Mouse (Mus musculus): ENCODE data around the gene Rara. TPM values are rescaled to one million over a fixed set of nuclear protein-coding genes. Genes with fewer than 3 reads are reported as not detected.
"Not testable (repeated sequence)": the region's sequence is repeated elsewhere in the genome, so short reads cannot be mapped to it uniquely, and the experiment has no call there.

Rara gene
- polyA plus RNA-seq, 1 experiment = 37.0 TPM

DNA sequence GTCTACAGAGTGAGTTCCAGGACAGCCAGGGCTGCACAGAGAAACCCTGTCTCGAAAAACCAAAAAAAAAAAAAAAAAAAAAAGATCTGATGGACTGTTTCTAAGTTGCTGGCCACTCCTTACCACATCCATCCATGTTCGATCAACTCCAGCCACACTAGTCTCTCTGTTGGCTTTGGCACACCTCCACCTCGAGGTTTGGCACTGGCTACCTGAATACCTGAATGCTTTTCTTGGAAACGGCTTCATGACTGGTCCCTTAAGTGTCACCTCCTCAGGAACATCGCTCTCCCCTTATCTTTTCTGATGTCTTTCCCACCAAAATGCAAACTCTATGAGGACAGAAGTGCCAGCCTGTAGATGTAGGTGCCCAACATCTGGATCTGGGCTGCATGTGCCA is 51.7 kb downstream of the Rara start:
- Histone ChIP-seq H3K4me3 (ENCODE audit: extremely low read depth, insufficient read depth, insufficient read length) (no peak overlapping the region), H3K27ac (ENCODE audit: insufficient read depth, low read length) (no peak overlapping the region), H3K36me3 (ENCODE audit: control insufficient read depth, insufficient read depth, low read length) (peaks cover under 1% of the 10 kb centered on the region), H3K4me1 (ENCODE audit: control insufficient read depth, insufficient read depth, insufficient read length) (no peaks in the 10 kb centered on the region; the same call in 1 of the 2 replicates), H3K27me3 (ENCODE audit: control insufficient read depth, insufficient read depth, low read length) (peaks cover 2% of the 10 kb centered on the region; the same call in 1 of the 2 replicates)
- TF ChIP-seq POLR2A (IDR thresholded peaks at IDR 0.05; ENCODE audit: low read depth, low read length) = no peak
- TF ChIP-seq CTCF (IDR thresholded peaks at IDR 0.05; ENCODE audit: extremely low read depth, insufficient read depth, insufficient read length, insufficient replicate concordance) = no peak
- no peak for DNase-seq (ENCODE audit: low read depth in 1 of 2, low spot score in 2 of 2)
- 72% methylated on average over 5 of the region's 5 CpGs for WGBS

DNA sequence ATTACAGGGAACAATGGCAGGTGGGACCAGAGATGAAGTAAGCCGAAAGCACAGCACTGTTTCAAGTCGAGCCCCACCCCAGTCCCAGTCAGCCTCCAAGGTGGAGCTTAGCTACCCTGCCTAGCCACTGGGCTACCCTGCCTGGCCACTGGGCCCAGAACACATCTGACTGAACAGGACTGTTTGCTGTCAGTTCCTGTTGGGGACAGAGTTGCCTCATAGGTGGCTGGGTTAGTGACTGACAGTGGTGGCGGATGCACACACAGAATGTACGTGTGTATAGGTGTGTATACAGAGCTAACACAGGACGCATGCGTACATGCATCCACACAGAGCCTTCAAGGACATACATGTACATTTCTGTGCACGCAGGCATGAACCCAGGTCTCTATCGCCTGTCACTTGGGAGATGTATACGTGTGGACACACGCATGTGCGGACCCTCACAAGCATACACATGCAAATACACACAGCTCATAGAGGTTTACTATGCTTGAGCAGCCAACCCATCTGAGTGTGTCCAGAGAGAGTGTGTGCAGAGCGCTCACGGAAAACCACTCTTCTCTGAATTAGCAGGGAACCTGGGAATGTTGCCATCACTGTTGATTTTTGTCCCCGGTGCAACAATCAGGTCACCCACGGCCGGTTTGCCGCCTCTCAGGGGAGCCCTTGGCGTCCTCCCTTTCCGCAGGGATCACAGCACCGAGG is 53.8 kb downstream of the Rara start:
- no peak for DNase-seq (ENCODE audit: low read depth in 1 of 2, low spot score in 2 of 2)
- H3K36me3 ChIP-seq (ENCODE audit: control insufficient read depth, insufficient read depth, low read length) = no peaks in the 10 kb centered on the region
- TF ChIP-seq POLR2A (IDR thresholded peaks at IDR 0.05; ENCODE audit: low read depth, low read length) (no peak), CTCF (IDR thresholded peaks at IDR 0.05; ENCODE audit: extremely low read depth, insufficient read depth, insufficient read length, insufficient replicate concordance) (no peak)
- peaks cover 2% of the 10 kb centered on the region; the same call in 1 of the 2 replicates for H3K27me3 ChIP-seq (ENCODE audit: control insufficient read depth, insufficient read depth, low read length)
- peak overlapping the region; percentile 54; the same call in 1 of the 2 replicates for H3K4me3 ChIP-seq (ENCODE audit: extremely low read depth, insufficient read depth, insufficient read length)
- no peak overlapping the region for H3K27ac ChIP-seq (ENCODE audit: insufficient read depth, low read length)
- WGBS = 48% methylated on average over 20 of the region's 20 CpGs
- no peaks in the 10 kb centered on the region; the same call in 1 of the 2 replicates for H3K4me1 ChIP-seq (ENCODE audit: control insufficient read depth, insufficient read depth, insufficient read length)

DNA sequence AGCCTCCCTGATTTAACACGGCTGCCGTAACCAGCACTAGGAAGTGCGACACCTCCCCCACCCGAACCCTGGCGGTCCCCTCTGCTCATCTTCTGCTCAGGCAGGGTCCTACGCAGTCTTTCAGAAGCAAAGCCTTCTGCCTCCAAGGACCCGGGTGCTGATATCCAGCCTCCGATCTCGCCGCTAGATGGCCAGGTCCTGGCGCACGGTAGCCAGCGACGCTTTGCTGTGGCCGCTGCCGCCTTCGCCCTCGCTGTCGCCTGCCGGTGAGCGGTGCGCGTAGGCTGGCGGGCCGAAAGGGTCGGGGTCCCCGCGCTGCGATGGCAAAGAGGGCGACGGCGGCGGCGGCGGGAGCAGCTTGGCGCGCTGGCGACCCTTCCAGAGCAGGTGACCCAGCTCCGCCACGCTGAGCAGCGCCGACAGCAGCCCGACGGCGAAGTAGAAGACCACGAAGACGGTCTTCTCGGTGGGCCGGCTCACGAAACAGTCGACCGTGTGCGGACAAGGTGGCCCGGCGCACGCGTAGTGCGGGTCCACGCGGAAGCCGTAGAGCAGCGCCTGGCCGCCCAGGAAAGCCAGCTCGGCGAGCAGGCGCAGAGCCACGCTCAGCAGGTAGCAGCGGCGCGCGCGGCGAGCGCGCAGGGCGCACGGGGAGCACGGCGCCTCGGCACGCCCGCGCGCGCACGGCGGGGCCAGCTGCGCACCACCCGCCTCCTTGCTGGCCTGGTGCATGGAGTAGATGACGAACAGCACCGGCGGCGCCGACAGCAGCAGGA is 54.6 kb downstream of the Rara start:
- WGBS = under 1% methylated on average over 94 of the region's 94 CpGs
- Histone ChIP-seq H3K27ac (ENCODE audit: insufficient read depth, low read length) (no peak overlapping the region), H3K4me3 (ENCODE audit: extremely low read depth, insufficient read depth, insufficient read length) (peak overlapping the region; percentile 54), H3K27me3 (ENCODE audit: control insufficient read depth, insufficient read depth, low read length) (peaks cover 2% of the 10 kb centered on the region; the same call in 1 of the 2 replicates), H3K36me3 (ENCODE audit: control insufficient read depth, insufficient read depth, low read length) (no peaks in the 10 kb centered on the region), H3K4me1 (ENCODE audit: control insufficient read depth, insufficient read depth, insufficient read length) (no peaks in the 10 kb centered on the region; the same call in 1 of the 2 replicates)
- peak; percentile 51; the same call in 1 of the 2 replicates for TF ChIP-seq CTCF (IDR thresholded peaks at IDR 0.05; ENCODE audit: extremely low read depth, insufficient read depth, insufficient read length, insufficient replicate concordance)
- no peak for TF ChIP-seq POLR2A (IDR thresholded peaks at IDR 0.05; ENCODE audit: low read depth, low read length)
- no peak for DNase-seq (ENCODE audit: low read depth in 1 of 2, low spot score in 2 of 2)

DNA sequence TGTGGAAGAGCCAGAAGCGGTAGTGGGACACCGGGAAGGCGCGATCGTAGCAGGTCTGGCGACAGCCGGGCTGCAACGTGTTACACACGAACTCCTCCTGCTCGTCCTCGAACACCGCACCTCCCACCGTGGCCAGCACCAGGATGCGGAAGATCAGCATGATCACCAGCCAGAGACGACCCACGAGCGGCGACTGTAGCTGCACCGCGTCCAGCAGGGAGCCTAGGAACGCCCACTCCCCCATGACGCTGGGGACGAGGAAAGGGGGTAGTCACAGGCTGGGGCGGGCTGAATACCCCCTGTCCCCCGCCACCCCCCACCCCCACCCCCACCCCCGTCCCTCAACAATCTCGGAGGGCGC is 55.1 kb downstream of the Rara start, which contains the start of gene Gjd3:
TSS of gene Gjd3 (minus strand) at position 244 of the 361 bp plus-strand sequence.
- 8% methylated on average over 28 of the region's 28 CpGs for WGBS
- Histone ChIP-seq H3K4me3 (ENCODE audit: extremely low read depth, insufficient read depth, insufficient read length) (peak within 1 kb of the TSS; percentile 54), H3K27ac (ENCODE audit: insufficient read depth, low read length) (no peak within 1 kb of the TSS), H3K4me1 (ENCODE audit: control insufficient read depth, insufficient read depth, insufficient read length) (no peaks in the 10 kb centered on the region; the same call in 1 of the 2 replicates), H3K36me3 (ENCODE audit: control insufficient read depth, insufficient read depth, low read length) (no peaks in the 10 kb centered on the region), H3K27me3 (ENCODE audit: control insufficient read depth, insufficient read depth, low read length) (peaks cover 2% of the 10 kb centered on the region; the same call in 1 of the 2 replicates)
- DNase-seq (ENCODE audit: low read depth in 1 of 2, low spot score in 2 of 2) = no peak
- TF ChIP-seq POLR2A (IDR thresholded peaks at IDR 0.05; ENCODE audit: low read depth, low read length) (no peak), CTCF (IDR thresholded peaks at IDR 0.05; ENCODE audit: extremely low read depth, insufficient read depth, insufficient read length, insufficient replicate concordance) (no peak)

DNA sequence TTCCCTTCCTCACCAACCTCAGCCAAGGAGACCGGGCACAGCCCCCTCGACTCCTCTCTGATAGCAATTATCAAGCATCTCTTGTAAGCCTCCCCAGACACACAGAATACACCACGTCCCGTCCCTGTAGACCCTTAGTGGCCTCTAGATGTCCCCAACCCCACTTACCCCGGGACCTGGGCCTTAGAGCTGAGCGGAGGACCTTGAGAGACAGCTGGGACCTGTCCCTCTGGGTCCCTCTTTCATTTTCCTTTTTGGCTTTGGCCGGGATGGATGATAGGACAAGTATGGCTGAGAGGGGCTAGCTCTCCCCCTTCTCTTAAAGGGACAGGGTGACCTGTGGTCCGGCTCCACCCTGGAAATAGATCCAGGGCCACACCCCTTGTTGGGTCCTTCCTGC is 55.9 kb downstream of the Rara start:
- WGBS = 82% methylated on average over 8 of the region's 8 CpGs
- Histone ChIP-seq H3K27ac (ENCODE audit: insufficient read depth, low read length) (no peak overlapping the region), H3K36me3 (ENCODE audit: control insufficient read depth, insufficient read depth, low read length) (no peaks in the 10 kb centered on the region), H3K4me3 (ENCODE audit: extremely low read depth, insufficient read depth, insufficient read length) (no peak overlapping the region), H3K27me3 (ENCODE audit: control insufficient read depth, insufficient read depth, low read length) (peaks cover 2% of the 10 kb centered on the region; the same call in 1 of the 2 replicates), H3K4me1 (ENCODE audit: control insufficient read depth, insufficient read depth, insufficient read length) (no peaks in the 10 kb centered on the region; the same call in 1 of the 2 replicates)
- no peak for DNase-seq (ENCODE audit: low read depth in 1 of 2, low spot score in 2 of 2)
- TF ChIP-seq POLR2A (IDR thresholded peaks at IDR 0.05; ENCODE audit: low read depth, low read length) = no peak
- no peak for TF ChIP-seq CTCF (IDR thresholded peaks at IDR 0.05; ENCODE audit: extremely low read depth, insufficient read depth, insufficient read length, insufficient replicate concordance)

DNA sequence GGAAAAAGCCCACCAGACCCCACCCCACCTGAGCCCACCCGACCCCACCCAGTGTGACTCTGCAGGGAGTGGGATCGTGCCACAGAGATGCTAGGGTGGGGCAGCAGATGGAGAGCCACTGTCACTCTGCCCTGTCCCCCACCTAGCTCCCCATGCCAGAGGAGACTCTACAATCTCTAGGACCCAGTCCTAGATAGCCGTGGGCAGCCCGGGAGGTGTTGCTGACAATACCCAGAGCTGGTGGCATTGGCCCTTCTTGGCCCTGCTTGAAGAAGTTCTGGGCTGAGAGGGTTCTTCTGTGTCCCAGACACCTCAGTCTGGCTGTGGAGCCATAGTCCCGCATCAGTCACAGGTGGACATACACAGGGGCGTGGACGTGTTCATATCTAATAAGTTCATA is 57.9 kb downstream of the Rara start:
- Histone ChIP-seq H3K4me1 (ENCODE audit: control insufficient read depth, insufficient read depth, insufficient read length) (no peaks in the 10 kb centered on the region; the same call in 1 of the 2 replicates), H3K36me3 (ENCODE audit: control insufficient read depth, insufficient read depth, low read length) (no peaks in the 10 kb centered on the region), H3K4me3 (ENCODE audit: extremely low read depth, insufficient read depth, insufficient read length) (no peak overlapping the region), H3K27me3 (ENCODE audit: control insufficient read depth, insufficient read depth, low read length) (peaks cover 2% of the 10 kb centered on the region; the same call in 1 of the 2 replicates), H3K27ac (ENCODE audit: insufficient read depth, low read length) (no peak overlapping the region)
- WGBS = 86% methylated on average over 7 of the region's 7 CpGs
- no peak for DNase-seq (ENCODE audit: low read depth in 1 of 2, low spot score in 2 of 2)
- TF ChIP-seq CTCF (IDR thresholded peaks at IDR 0.05; ENCODE audit: extremely low read depth, insufficient read depth, insufficient read length, insufficient replicate concordance) (no peak), POLR2A (IDR thresholded peaks at IDR 0.05; ENCODE audit: low read depth, low read length) (no peak)

DNA sequence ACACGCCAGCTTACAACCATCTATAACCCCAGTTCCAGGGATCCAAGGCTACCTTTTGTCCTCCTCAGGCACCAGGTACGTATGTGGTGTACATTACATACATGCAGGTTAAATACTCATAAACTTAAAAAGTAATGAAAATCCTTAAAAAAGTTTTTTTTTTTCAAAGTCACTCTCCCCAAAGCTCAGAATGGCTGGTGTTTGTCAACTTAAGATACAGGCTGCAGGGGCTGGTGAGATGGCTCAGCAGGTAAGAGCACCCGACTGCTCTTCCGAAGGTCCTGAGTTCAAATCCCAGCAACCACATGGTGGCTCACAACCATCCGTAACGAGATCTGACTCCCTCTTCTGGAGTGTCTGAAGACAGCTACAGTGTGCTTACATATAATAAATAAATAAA is 60.6 kb downstream of the Rara start:
- 97% methylated on average over 6 of the region's 6 CpGs for WGBS
- not testable (repeated sequence) for H3K27me3 ChIP-seq (ENCODE audit: control insufficient read depth, insufficient read depth, low read length); H3K4me1 ChIP-seq (ENCODE audit: control insufficient read depth, insufficient read depth, insufficient read length); H3K27ac ChIP-seq (ENCODE audit: insufficient read depth, low read length); H3K4me3 ChIP-seq (ENCODE audit: extremely low read depth, insufficient read depth, insufficient read length); H3K36me3 ChIP-seq (ENCODE audit: control insufficient read depth, insufficient read depth, low read length); DNase-seq (ENCODE audit: low read depth in 1 of 2, low spot score in 2 of 2)

All from spleen, adult 2 months (tissue).